Mouse (Mus musculus): ENCODE measurements at regions not wholly inside any gene's neighbourhood (a gene's known extent, or its start where the extent isn't known, plus 50 kb on each side); places are given as distances from the start of the nearest gene placed in this dataset.

GRCm38 (mm10) chr1:57322535-57322934 lies 54.9 kb upstream of the 1700066M21Rik start:
- TF ChIP-seq CTCF (IDR thresholded peaks at IDR 0.05; ENCODE audit: borderline replicate concordance, control insufficient read depth, extremely low read depth, insufficient read depth, low read length, poor library complexity) (no peak), POLR2A (IDR thresholded peaks at IDR 0.05; ENCODE audit: control insufficient read depth, extremely low read depth, insufficient read depth, low read length, poor library complexity) (no peak)

Measured in thymus, adult 2 months (tissue).